Mouse (Mus musculus): Measurements from ENCODE around the gene Pfdn2. TPM values are rescaled to one million over a fixed set of nuclear protein-coding genes. Genes with fewer than 3 reads are reported as not detected.

The Pfdn2 gene
- polyA plus RNA-seq, 1 experiment from 2014 or later = 96.8 TPM

Other genes with a start within 250 kb of the Pfdn2 start
- gene Cfap126, start 231.8 kb upstream of the Pfdn2 start, polyA plus RNA-seq (2016; fragmentation: Nextera tagmentation; extraction: Ambion mirVana) = 2.9 and 3.5 TPM in 2 replicates
- 420 and 425 TPM in 2 replicates for gene Sdhc, start 195.1 kb upstream of the Pfdn2 start, polyA plus RNA-seq (2016; fragmentation: Nextera tagmentation; extraction: Ambion mirVana)
- gene Mpz, start 195.0 kb upstream of the Pfdn2 start, polyA plus RNA-seq (2016; fragmentation: Nextera tagmentation; extraction: Ambion mirVana) = 0.11 and 0.15 TPM in 2 replicates
- 32.7 and 33.4 TPM in 2 replicates for gene Pcp4l1, start 149.4 kb upstream of the Pfdn2 start, polyA plus RNA-seq (2016; fragmentation: Nextera tagmentation; extraction: Ambion mirVana)
- 0.19 and 0.22 TPM in 2 replicates for gene Nr1i3, start 131.7 kb upstream of the Pfdn2 start, polyA plus RNA-seq (2016; fragmentation: Nextera tagmentation; extraction: Ambion mirVana)
- 41.8 and 43.3 TPM in 2 replicates for gene Tomm40l, start 123.2 kb upstream of the Pfdn2 start, polyA plus RNA-seq (2016; fragmentation: Nextera tagmentation; extraction: Ambion mirVana)
- 10.7 and 46.5 TPM in 2 replicates for gene Apoa2, start 120.6 kb upstream of the Pfdn2 start, polyA plus RNA-seq (2016; fragmentation: Nextera tagmentation; extraction: Ambion mirVana)
- gene Fcer1g, start 111.3 kb upstream of the Pfdn2 start, polyA plus RNA-seq (2016; fragmentation: Nextera tagmentation; extraction: Ambion mirVana) = 15.3 and 16.4 TPM in 2 replicates
- 2.2 and 3.1 TPM in 2 replicates for gene Adamts4, start 95.2 kb upstream of the Pfdn2 start, polyA plus RNA-seq (2016; fragmentation: Nextera tagmentation; extraction: Ambion mirVana)
- 443 and 471 TPM in 2 replicates for gene Ndufs2, start 94.3 kb upstream of the Pfdn2 start, polyA plus RNA-seq (2016; fragmentation: Nextera tagmentation; extraction: Ambion mirVana)
- 49.5 and 56.1 TPM in 2 replicates for gene B4galt3, start 75.3 kb upstream of the Pfdn2 start, polyA plus RNA-seq (2016; fragmentation: Nextera tagmentation; extraction: Ambion mirVana)
- gene Ppox, start 64.5 kb upstream of the Pfdn2 start, polyA plus RNA-seq (2016; fragmentation: Nextera tagmentation; extraction: Ambion mirVana) = 51.7 and 55.4 TPM in 2 replicates
- gene Usp21, start 57.7 kb upstream of the Pfdn2 start, polyA plus RNA-seq (2016; fragmentation: Nextera tagmentation; extraction: Ambion mirVana) = 55.1 and 55.7 TPM in 2 replicates
- gene Ufc1, start 50.6 kb upstream of the Pfdn2 start, polyA plus RNA-seq (2016; fragmentation: Nextera tagmentation; extraction: Ambion mirVana) = 84.1 and 86.2 TPM in 2 replicates
- gene Dedd, start 16.5 kb upstream of the Pfdn2 start, polyA plus RNA-seq (2016; fragmentation: Nextera tagmentation; extraction: Ambion mirVana) = 38.6 and 43.3 TPM in 2 replicates
- gene Nit1, start within 50 bp of the Pfdn2 start, polyA plus RNA-seq (2016; fragmentation: Nextera tagmentation; extraction: Ambion mirVana) = 31.9 and 33.9 TPM in 2 replicates
- gene Klhdc9, start 15.1 kb downstream of the Pfdn2 start, polyA plus RNA-seq (2016; fragmentation: Nextera tagmentation; extraction: Ambion mirVana) = 0.46 and 0.74 TPM in 2 replicates
- gene Nectin4, start 24.4 kb downstream of the Pfdn2 start, polyA plus RNA-seq (2016; fragmentation: Nextera tagmentation; extraction: Ambion mirVana) = 0.17 and 0.52 TPM in 2 replicates
- gene Arhgap30, start 43.3 kb downstream of the Pfdn2 start, polyA plus RNA-seq (2016; fragmentation: Nextera tagmentation; extraction: Ambion mirVana) = 0.30 and 0.68 TPM in 2 replicates
- 62.7 and 65.1 TPM in 2 replicates for gene Usf1, start 65.6 kb downstream of the Pfdn2 start, polyA plus RNA-seq (2016; fragmentation: Nextera tagmentation; extraction: Ambion mirVana)
- gene Tstd1, start 73.2 kb downstream of the Pfdn2 start, polyA plus RNA-seq (2016; fragmentation: Nextera tagmentation; extraction: Ambion mirVana) = 1.9 and 3.6 TPM in 2 replicates
- 70.7 and 71.0 TPM in 2 replicates for gene F11r, start 91.9 kb downstream of the Pfdn2 start, polyA plus RNA-seq (2016; fragmentation: Nextera tagmentation; extraction: Ambion mirVana)
- 12.4 and 13.3 TPM in 2 replicates for gene Alyref2, start 157.8 kb downstream of the Pfdn2 start, polyA plus RNA-seq (2016; fragmentation: Nextera tagmentation; extraction: Ambion mirVana)
- not detected in 2 replicates for gene Itln1, start 189.6 kb downstream of the Pfdn2 start, polyA plus RNA-seq (2016; fragmentation: Nextera tagmentation; extraction: Ambion mirVana)
- not detected in 2 replicates for gene Cd244a, start 213.5 kb downstream of the Pfdn2 start, polyA plus RNA-seq (2016; fragmentation: Nextera tagmentation; extraction: Ambion mirVana)